Mouse (Mus musculus) liver, postnatal 0 days (tissue): ENCODE results near the gene Hrh2. TPM values are rescaled to one million over a fixed set of nuclear protein-coding genes. Genes with fewer than 3 reads are reported as not detected.
A peak's percentile ranks its signal among the peaks of the same experiment; 100 is the strongest.

Source experiments
- ATAC-seq: fragments of 200-750 bp; cut with Nextera tagmentation; 2 replicates; pipeline ENCODE4 v1.8.0; 2017; ENCODE audit warnings: mild to moderate bottlenecking, moderate library complexity
- DNase-seq: peaks from one replicate; pipeline ENCODE4 v3.0.0-alpha.2; 2016
- H3K27ac ChIP-seq: fragments of 300-500 bp; sonication (generic); 2 replicates; pipeline ENCODE4 v1.5.1; 2014; ENCODE audit warnings: antibody characterized with exemption, moderate library complexity, mild to moderate bottlenecking, low read depth
- H3K27me3 ChIP-seq: fragments of 300-500 bp; sonication (generic); 2 replicates; pipeline ENCODE4 v1.6.1; 2014; ENCODE audit warnings: low read length, control low read depth, mixed read lengths; ENCODE audit not compliant: insufficient read depth
- H3K36me3 ChIP-seq: fragments of 300-500 bp; sonication (generic); replicated peaks from 2 replicates; pipeline ENCODE4 v1.6.1; 2014; ENCODE audit warnings: mild to moderate bottlenecking, control low read depth, low read length, moderate library complexity, mixed read lengths; ENCODE audit not compliant: insufficient read depth
- H3K4me1 ChIP-seq: fragments of 300-500 bp; sonication (generic); 2 replicates; pipeline ENCODE4 v1.6.1; 2014; ENCODE audit warnings: antibody characterized with exemption, mild to moderate bottlenecking, control low read depth; ENCODE audit not compliant: insufficient read depth
- H3K4me2 ChIP-seq: fragments of 300-500 bp; sonication (generic); 2 replicates; pipeline ENCODE4 v1.6.1; 2014; ENCODE audit warnings: low read depth, mild to moderate bottlenecking, low read length, moderate library complexity, mixed read lengths
- H3K4me3 ChIP-seq: fragments of 300-500 bp; sonication (generic); 2 replicates; pipeline ENCODE4 v1.5.1; 2014; ENCODE audit warnings: low read depth, low read length
- H3K9ac ChIP-seq: fragments of 300-500 bp; sonication (generic); replicated peaks from 2 replicates; pipeline ENCODE4 v1.6.1; 2014; ENCODE audit warnings: mild to moderate bottlenecking, moderate library complexity
- H3K9me3 ChIP-seq: fragments of 300-500 bp; sonication (generic); 2 replicates; pipeline ENCODE4 v1.6.1; 2016; ENCODE audit warnings: mild to moderate bottlenecking, control low read depth, low read length, mixed read lengths
- CTCF ChIP-seq: sonication (generic); IDR thresholded peaks from 2 replicates; pipeline ENCODE4 v1.5.1; 2016; ENCODE audit warnings: antibody characterized with exemption, low read depth
- EP300 ChIP-seq: IDR thresholded peaks from 2 replicates; pipeline ENCODE4 v1.6.1; 2016; ENCODE audit warnings: antibody characterized with exemption, low read depth, mild to moderate bottlenecking
- whole genome bisulfite sequencing: fragments of 180-500 bp; shearing (Covaris S2); extraction: QIAGEN DNeasy Blood & Tissue Kit; methylation state at CpG from one replicate; pipeline ENCODE4 v1.1.7; 2014; ENCODE audit not compliant: insufficient replicate concordance; 5-methylcytosine and 5-hydroxymethylcytosine counted together
- polyA plus RNA-seq: library from polyadenylated mRNA; unstranded; fragments of >200 nt; fragmentation: Nextera tagmentation; extraction: Ambion mirVana; gene quantifications from 2 replicates; pipeline ENCODE4 v1.2.1, GENCODE M21; 2015

Hrh2 gene
- polyA plus RNA-seq, 1 experiment from 2014 or later = 0.26 TPM

DNA sequence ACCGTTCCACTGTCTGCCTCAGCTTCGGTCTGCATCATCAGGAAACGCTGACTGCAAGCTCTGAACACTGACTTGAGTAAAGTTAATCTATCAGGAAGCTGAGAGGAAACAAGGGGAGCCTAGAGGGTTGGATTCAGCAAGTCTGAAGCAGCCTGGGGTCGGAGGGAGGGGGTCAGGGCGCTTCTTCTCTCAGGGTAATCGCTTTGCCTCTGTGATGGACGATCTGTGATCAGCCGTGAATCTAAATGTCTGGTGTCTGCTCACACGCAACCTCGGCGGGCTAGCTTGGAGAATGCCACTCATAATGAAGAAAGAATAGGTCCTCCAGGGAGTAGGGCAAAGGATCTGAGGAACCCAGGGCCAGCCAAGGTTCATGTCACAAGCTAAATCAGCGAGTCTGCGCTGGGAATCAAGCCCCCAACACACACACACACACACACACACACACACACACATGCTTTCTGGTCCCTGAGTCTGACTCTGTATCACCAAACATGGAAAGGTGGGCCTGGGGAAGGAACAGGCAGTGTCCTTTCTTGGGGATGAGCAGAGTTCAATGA is 56.6 kb downstream of the Hrh2 start:
- ATAC-seq (no peak), DNase-seq (no peak)
- TF ChIP-seq CTCF (no peak), EP300 (no peak)
- Histone ChIP-seq H3K4me3 (no peak overlapping the region), H3K27me3 (no peaks in the 10 kb centered on the region), H3K36me3 (no peaks in the 10 kb centered on the region), H3K27ac (no peak overlapping the region), H3K4me1 (no peaks in the 10 kb centered on the region), H3K9ac (no peak overlapping the region), H3K9me3 (no peaks in the 10 kb centered on the region), H3K4me2 (no peak overlapping the region)
- WGBS = 54% methylated on average over 13 of the region's 13 CpGs

DNA sequence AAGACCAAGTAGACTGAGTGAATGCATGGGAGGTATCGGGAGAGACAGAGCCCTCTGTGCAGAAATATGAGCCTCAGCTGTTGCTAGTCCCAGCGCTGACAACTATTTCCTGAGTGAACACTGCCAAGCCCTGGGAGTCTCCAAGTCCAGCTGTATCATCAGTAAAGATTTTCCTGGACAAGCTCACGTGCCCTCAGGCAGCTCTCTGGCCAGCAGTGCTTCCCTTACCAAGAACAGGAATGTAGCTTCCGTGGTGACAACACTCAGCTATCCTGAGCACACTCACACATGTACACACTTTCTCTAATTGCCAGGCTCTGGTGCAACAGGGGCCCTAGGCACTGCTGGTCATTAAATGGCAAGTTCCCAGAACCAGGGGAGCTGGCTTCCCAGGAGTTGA is 57.1 kb downstream of the Hrh2 start:
- Histone ChIP-seq H3K4me2 (no peak overlapping the region), H3K9ac (no peak overlapping the region), H3K9me3 (no peaks in the 10 kb centered on the region), H3K4me3 (no peak overlapping the region), H3K36me3 (no peaks in the 10 kb centered on the region), H3K27me3 (no peaks in the 10 kb centered on the region), H3K27ac (no peak overlapping the region), H3K4me1 (no peaks in the 10 kb centered on the region)
- 51% methylated on average over 4 of the region's 4 CpGs for WGBS
- DNase-seq (no peak), ATAC-seq (peak; percentile 38; the same call in 1 of the 2 replicates)
- TF ChIP-seq CTCF (no peak), EP300 (no peak)

DNA sequence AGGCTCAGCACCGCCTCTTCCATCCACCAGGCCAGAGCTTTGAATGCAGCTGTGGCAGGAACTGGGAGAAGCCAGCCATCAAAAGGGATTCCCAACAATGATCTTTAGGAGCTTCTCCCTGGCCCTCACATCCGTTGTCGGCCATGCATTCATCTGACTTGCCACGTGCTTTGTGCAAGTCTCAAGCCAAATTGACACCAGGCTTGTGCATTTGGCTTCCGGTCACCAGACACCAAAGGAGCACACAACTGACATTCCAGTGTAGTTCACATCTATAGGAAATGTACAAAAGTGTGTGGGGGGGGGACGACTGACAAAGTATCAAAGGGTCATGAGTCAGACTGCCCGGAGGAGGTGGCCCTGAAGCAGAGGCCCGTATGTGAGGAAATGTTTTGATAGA is 58.4 kb downstream of the Hrh2 start:
- TF ChIP-seq EP300 = no peak
- TF ChIP-seq CTCF = no peak
- H3K27me3 ChIP-seq = no peaks in the 10 kb centered on the region
- WGBS = 62% methylated on average over 8 of the region's 8 CpGs
- H3K4me1 ChIP-seq = no peaks in the 10 kb centered on the region
- H3K36me3 ChIP-seq = no peaks in the 10 kb centered on the region
- no peaks in the 10 kb centered on the region for H3K9me3 ChIP-seq
- no peak overlapping the region for H3K4me3 ChIP-seq
- H3K27ac ChIP-seq = no peak overlapping the region
- no peak overlapping the region for H3K4me2 ChIP-seq
- DNase-seq (no peak), ATAC-seq (no peak)
- H3K9ac ChIP-seq = no peak overlapping the region

DNA sequence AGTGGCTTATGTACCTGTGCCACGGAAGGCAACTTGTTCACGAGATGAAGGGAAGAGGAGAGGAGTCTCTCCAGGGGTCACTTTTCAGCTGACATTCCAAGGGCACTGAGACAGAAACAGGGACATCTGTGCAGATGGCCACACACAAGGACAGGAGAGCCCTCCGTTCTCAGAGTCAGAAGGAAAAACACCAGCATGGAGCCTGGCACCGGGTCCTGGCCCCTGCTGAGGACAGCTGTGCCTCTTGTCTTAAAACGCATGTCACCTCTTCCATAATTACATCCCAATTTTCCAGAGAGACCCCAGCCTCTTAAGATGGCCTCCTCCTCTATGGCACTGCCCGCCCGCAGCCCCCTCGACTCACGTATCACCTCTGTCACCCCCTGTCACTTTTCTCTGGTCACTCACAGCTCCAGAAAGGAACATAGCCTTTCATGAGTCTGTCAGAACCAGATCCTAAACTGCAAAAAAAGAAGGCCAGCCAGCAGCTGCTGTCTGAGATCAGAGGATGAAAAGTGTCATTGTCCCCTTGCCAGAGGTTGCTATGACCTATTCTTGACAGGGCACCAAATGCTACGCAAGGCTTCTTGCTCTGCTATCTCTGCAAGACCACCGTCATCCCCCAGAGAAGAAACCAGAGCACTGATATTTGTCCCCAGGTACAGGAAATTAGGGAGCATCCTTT is 59.8 kb downstream of the Hrh2 start:
- ATAC-seq (no peak), DNase-seq (no peak)
- WGBS = 80% methylated on average over 11 of the region's 11 CpGs
- no peaks in the 10 kb centered on the region for H3K27me3 ChIP-seq
- no peaks in the 10 kb centered on the region for H3K4me1 ChIP-seq
- H3K36me3 ChIP-seq = no peaks in the 10 kb centered on the region
- TF ChIP-seq EP300 (no peak), CTCF (no peak)
- no peak overlapping the region for H3K4me2 ChIP-seq
- no peaks in the 10 kb centered on the region for H3K9me3 ChIP-seq
- H3K9ac ChIP-seq = no peak overlapping the region
- H3K27ac ChIP-seq = no peak overlapping the region
- no peak overlapping the region for H3K4me3 ChIP-seq

DNA sequence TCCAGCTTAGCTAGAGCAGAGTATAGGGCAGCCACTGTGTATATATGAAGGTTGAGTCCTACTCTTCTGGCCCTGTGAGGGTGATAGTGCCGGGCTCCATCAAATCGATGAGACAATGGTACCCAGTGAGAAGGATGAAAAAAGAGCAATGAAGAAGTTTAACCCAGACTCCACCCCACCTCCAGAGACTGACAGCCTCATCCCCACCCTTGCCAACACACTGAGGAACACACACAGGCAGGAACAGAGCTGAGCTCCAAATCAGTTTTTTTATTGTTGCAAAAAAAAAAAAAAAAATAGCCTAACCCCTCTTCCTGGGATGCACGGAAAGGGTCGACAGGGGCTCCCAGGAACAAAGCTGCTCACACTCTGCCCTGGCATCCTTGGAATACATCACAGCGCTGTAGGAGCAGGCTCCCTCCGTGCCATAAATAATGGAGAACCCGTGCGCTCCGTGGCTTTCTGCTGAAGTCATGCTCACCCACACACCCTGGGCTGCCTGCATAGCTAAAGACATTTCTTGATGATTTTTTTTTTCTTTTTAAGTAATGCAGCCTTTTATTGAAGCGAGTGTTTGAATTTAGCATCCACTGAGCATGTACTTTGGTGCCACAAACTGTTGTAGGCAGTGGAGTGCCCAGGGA is 65.8 kb downstream of the Hrh2 start:
- TF ChIP-seq CTCF = no peak
- no peak for TF ChIP-seq EP300
- Histone ChIP-seq H3K4me1 (no peaks in the 10 kb centered on the region), H3K9ac (no peak overlapping the region), H3K4me2 (no peak overlapping the region), H3K27ac (no peak overlapping the region), H3K27me3 (no peaks in the 10 kb centered on the region), H3K9me3 (no peaks in the 10 kb centered on the region), H3K4me3 (no peak overlapping the region), H3K36me3 (no peaks in the 10 kb centered on the region)
- WGBS = 32% methylated on average over 10 of the region's 10 CpGs
- ATAC-seq (no peak), DNase-seq (no peak)

DNA sequence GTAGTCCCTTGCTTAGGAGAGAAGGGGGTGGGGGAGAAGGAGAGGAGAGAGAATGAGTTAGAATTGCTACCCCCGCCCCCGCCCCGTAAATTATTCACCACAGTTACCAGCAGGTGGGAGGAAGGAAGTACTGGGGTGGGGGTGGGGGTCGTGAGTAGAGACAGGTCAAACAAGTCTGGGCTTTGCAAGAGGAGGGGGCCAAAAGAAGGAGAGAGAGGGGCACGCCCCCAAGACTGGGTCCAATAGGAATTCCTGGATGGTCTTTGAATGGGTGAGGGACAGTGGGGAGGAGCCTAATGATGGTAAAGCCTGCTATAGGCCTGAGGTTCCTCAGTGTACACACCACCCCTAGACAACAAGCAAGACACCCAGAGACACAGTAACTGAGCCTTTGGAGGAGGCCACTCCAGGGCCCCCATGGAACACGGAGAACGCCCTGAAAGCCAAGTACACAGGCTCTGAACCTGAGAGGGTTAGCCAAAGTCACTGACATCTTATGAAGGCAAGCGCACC is 66.4 kb downstream of the Hrh2 start:
- Histone ChIP-seq H3K36me3 (no peaks in the 10 kb centered on the region), H3K9ac (no peak overlapping the region), H3K4me3 (no peak overlapping the region), H3K27ac (no peak overlapping the region), H3K4me2 (no peak overlapping the region), H3K4me1 (no peaks in the 10 kb centered on the region), H3K9me3 (no peaks in the 10 kb centered on the region), H3K27me3 (no peaks in the 10 kb centered on the region)
- TF ChIP-seq EP300 (no peak), CTCF (no peak)
- ATAC-seq = no peak
- 28% methylated on average over 8 of the region's 8 CpGs for WGBS
- DNase-seq = no peak
